Mouse (Mus musculus): Measurements from ENCODE around the gene Ypel4. TPM values are rescaled to one million over a fixed set of nuclear protein-coding genes. Genes with fewer than 3 reads are reported as not detected.

Ypel4 gene
- 15.0 and 16.2 TPM in 2 replicates for polyA plus RNA-seq (2015; fragmentation: Nextera tagmentation; extraction: Ambion mirVana)

DNA sequence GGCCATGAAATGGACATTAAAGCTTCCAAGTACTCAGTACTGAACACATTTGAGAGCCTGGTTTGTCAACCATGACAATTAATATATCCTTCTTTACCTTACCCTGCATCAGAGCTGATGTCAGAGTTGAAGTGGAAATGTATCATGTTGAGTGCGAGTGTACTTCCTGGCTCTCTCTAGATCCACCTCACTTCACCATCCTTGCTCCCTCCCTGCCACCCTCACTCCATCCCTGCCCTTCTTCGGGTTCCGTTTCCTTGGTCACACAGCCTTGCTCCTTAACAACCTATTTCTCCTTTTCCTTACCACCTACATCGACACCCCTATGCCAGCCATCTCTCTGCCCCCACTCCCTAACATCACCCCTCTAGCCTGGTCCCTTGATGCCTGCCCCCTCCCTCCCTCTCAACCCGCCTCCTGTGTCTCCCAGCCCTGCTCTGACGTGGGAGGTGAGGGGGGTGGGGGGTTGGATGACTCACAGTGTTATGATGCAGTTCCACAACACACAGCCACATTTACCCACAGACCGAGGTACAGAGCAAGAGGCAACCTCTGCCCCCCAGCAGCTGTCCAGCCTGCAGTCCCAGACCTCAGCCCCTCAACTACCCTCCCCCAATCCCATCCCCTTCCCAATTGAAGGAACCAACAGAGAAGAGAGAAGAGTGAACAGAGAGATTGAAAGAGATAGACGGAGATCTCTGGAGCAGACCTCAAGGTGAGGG, at the start of gene Ypel4:
Gene Ypel4 (plus strand): TSS at position 480 of the 722 bp plus-strand sequence.
- Histone ChIP-seq H3K27ac (replicated peaks) (peak within 1 kb of the TSS; percentile 88), H3K9ac (replicated peaks) (peak within 1 kb of the TSS; percentile 71), H3K4me1 (peaks cover 57% of the 10 kb centered on the region), H3K27me3 (replicated peaks) (no peaks in the 10 kb centered on the region), H3K9me3 (replicated peaks) (no peaks in the 10 kb centered on the region), H3K4me3 (replicated peaks) (peak within 1 kb of the TSS; percentile 62), H3K4me2 (peak within 1 kb of the TSS; percentile 79), H3K36me3 (no peaks in the 10 kb centered on the region)
- ATAC-seq (ENCODE audit: low FRiP score): peak; percentile 85
- 3% methylated on average over 8 of the region's 8 CpGs for WGBS

- H3K4me1 ChIP-seq: no peaks in the 10 kb centered on the region
- H3K4me3 ChIP-seq (replicated peaks): no peak overlapping the region
- no peaks in the 10 kb centered on the region for H3K27me3 ChIP-seq (replicated peaks)
- no peak for ATAC-seq (ENCODE audit: low FRiP score)
- no peaks in the 10 kb centered on the region for H3K9me3 ChIP-seq (replicated peaks)
- 87% methylated on average over 2 of the region's 2 CpGs for WGBS
- H3K4me2 ChIP-seq: no peak overlapping the region
- H3K36me3 ChIP-seq: peaks cover 76% of the 10 kb centered on the region
- H3K9ac ChIP-seq (replicated peaks): no peak overlapping the region
- no peak overlapping the region for H3K27ac ChIP-seq (replicated peaks)
Observed at GRCm38 (mm10) chr2:84688080-84688844, 45.6 kb upstream of the Ypel4 start.

DNA sequence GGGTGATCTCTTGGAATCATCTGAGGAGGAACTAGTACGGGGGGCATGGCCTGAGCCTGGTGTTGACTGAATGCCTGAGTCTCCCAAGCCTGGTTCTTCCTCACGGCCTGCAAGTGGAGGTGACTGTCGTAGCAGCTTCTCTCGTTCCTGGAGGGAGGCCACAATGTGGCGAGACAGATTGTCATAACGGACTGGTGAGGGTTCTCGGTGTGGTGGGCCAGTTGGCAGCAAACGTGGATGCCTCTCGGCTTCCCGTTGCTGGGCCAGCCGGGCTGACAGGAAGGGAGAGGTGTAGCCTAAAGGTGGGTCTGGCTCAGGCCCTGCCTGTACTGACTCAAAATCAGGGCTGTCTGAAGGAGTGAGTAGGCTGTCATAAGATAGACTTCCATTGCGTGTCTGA, 43.8 kb upstream of the Ypel4 start:
- Histone ChIP-seq H3K4me2 (no peak overlapping the region), H3K27me3 (replicated peaks) (no peaks in the 10 kb centered on the region), H3K4me3 (replicated peaks) (no peak overlapping the region), H3K9me3 (replicated peaks) (no peaks in the 10 kb centered on the region), H3K4me1 (no peaks in the 10 kb centered on the region), H3K36me3 (peaks cover 86% of the 10 kb centered on the region), H3K9ac (replicated peaks) (no peak overlapping the region), H3K27ac (replicated peaks) (no peak overlapping the region)
- ATAC-seq (ENCODE audit: low FRiP score): no peak
- 94% methylated on average over 12 of the region's 12 CpGs for WGBS

GRCm38 (mm10) chr2:84695007-84695695, 38.7 kb upstream of the Ypel4 start:
- H3K4me1 ChIP-seq: no peaks in the 10 kb centered on the region
- no peak for ATAC-seq (ENCODE audit: low FRiP score)
- no peak overlapping the region for H3K9ac ChIP-seq (replicated peaks)
- peaks cover 57% of the 10 kb centered on the region for H3K36me3 ChIP-seq
- no peak overlapping the region for H3K4me3 ChIP-seq (replicated peaks)
- H3K27me3 ChIP-seq (replicated peaks): no peaks in the 10 kb centered on the region
- no peak overlapping the region for H3K4me2 ChIP-seq
- WGBS: 91% methylated on average over 5 of the region's 5 CpGs
- no peaks in the 10 kb centered on the region for H3K9me3 ChIP-seq (replicated peaks)
- no peak overlapping the region for H3K27ac ChIP-seq (replicated peaks)

DNA sequence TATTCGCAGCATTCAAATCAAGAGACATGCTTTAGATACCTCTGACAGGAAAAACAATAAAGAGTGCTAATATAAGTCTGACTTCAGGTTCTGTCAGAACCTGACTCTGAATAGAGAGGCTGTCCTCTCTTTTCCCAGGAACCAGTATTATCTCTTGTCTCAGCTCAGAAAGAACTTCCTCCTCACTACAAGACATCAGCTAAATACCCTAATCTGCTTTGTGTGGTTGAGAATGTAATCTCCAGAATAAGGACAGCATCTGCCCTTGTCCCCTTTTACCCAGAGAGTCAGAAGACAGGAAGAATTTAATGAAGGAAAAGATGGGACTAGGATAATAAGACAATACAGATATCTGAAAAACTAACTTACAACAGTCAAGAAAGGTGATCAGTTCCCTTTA, 30.4 kb upstream of the Ypel4 start:
- H3K27me3 ChIP-seq (replicated peaks): no peaks in the 10 kb centered on the region
- WGBS: 91% methylated on average over 1 of the region's 1 CpGs
- ATAC-seq (ENCODE audit: low FRiP score): no peak
- no peak overlapping the region for H3K9ac ChIP-seq (replicated peaks)
- H3K27ac ChIP-seq (replicated peaks): no peak overlapping the region
- peaks cover 17% of the 10 kb centered on the region for H3K36me3 ChIP-seq
- no peak overlapping the region for H3K4me3 ChIP-seq (replicated peaks)
- no peaks in the 10 kb centered on the region for H3K9me3 ChIP-seq (replicated peaks)
- H3K4me1 ChIP-seq: peaks cover 19% of the 10 kb centered on the region
- H3K4me2 ChIP-seq: no peak overlapping the region

DNA sequence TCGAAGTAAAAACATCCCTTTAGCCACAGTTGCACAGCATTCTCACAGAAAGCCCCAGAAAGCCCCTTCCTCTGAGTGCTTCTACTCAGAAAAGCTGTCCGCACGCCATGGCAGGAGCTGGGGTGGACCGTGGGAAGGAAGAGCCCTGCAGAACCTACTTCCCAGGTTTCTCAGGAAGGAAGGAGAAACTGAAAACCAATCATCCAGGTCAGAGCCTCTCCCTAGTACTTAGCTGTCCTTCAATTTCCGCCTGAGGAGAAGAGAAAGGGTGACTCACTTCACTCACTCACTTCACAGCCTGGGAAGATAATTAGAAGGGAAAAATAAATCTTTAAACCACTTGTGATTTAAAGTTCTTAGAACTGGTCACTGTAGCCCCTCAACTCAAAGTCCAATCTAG, 29.5 kb upstream of the Ypel4 start:
- Histone ChIP-seq H3K27me3 (replicated peaks) (no peaks in the 10 kb centered on the region), H3K9me3 (replicated peaks) (no peaks in the 10 kb centered on the region), H3K9ac (replicated peaks) (no peak overlapping the region), H3K27ac (replicated peaks) (no peak overlapping the region), H3K4me3 (replicated peaks) (no peak overlapping the region), H3K4me2 (no peak overlapping the region), H3K36me3 (peaks cover 16% of the 10 kb centered on the region), H3K4me1 (peaks cover 28% of the 10 kb centered on the region)
- 86% methylated on average over 5 of the region's 5 CpGs for WGBS
- ATAC-seq (ENCODE audit: low FRiP score): no peak

GRCm38 (mm10) chr2:84705295-84705694, 28.6 kb upstream of the Ypel4 start:
- H3K9ac ChIP-seq (replicated peaks): no peak overlapping the region
- no peaks in the 10 kb centered on the region for H3K9me3 ChIP-seq (replicated peaks)
- H3K4me2 ChIP-seq: no peak overlapping the region
- peaks cover 32% of the 10 kb centered on the region for H3K4me1 ChIP-seq
- no peak for ATAC-seq (ENCODE audit: low FRiP score)
- WGBS: 91% methylated on average over 1 of the region's 1 CpGs
- H3K27me3 ChIP-seq (replicated peaks): no peaks in the 10 kb centered on the region
- H3K36me3 ChIP-seq: peaks cover 23% of the 10 kb centered on the region
- H3K27ac ChIP-seq (replicated peaks): no peak overlapping the region
- no peak overlapping the region for H3K4me3 ChIP-seq (replicated peaks)

DNA sequence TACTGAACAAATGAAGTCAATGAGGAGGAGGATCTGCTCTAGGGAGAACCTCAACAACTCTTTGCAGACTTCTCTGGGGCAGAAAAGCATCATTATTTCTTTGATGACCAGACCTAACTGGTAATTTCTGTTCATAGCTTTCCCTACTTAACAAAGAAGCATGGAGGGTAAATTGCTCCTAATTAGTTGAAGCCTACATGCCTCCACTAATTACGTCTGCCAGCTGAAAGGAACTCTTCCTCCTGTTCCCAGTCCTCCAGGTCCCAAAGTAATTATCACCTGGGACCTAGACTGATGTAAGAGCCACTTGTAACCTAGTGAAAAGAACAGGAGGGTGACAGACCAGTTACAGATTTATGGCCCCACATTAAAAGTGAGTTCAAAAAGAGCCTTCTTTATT, 26.3 kb upstream of the Ypel4 start:
- Histone ChIP-seq H3K9me3 (replicated peaks) (no peaks in the 10 kb centered on the region), H3K27ac (replicated peaks) (no peak overlapping the region), H3K27me3 (replicated peaks) (no peaks in the 10 kb centered on the region), H3K9ac (replicated peaks) (no peak overlapping the region), H3K4me3 (replicated peaks) (no peak overlapping the region), H3K36me3 (peaks cover 24% of the 10 kb centered on the region), H3K4me1 (peaks cover 38% of the 10 kb centered on the region), H3K4me2 (no peak overlapping the region)
- no peak for ATAC-seq (ENCODE audit: low FRiP score)
- 30% methylated on average over 1 of the region's 1 CpGs for WGBS

- Histone ChIP-seq H3K4me1 (peaks cover 53% of the 10 kb centered on the region), H3K4me2 (no peak overlapping the region), H3K4me3 (replicated peaks) (no peak overlapping the region), H3K36me3 (peaks cover 15% of the 10 kb centered on the region), H3K9me3 (replicated peaks) (no peaks in the 10 kb centered on the region), H3K27me3 (replicated peaks) (no peaks in the 10 kb centered on the region), H3K27ac (replicated peaks) (no peak overlapping the region), H3K9ac (replicated peaks) (no peak overlapping the region)
- no peak for ATAC-seq (ENCODE audit: low FRiP score)
- 91% methylated on average over 2 of the region's 2 CpGs for WGBS
Observed at GRCm38 (mm10) chr2:84711898-84712297, 22.0 kb upstream of the Ypel4 start.

- WGBS: 0% methylated on average over 18 of the region's 26 CpGs
- H3K27ac ChIP-seq (replicated peaks): peak overlapping the region; percentile 97
Observed at GRCm38 (mm10) chr2:84714422-84714810, 19.4 kb upstream of the Ypel4 start.

GRCm38 (mm10) chr2:84714811-84715561, 18.9 kb upstream of the Ypel4 start, which contains the start of gene Zdhhc5:
Zdhhc5 (minus strand) TSS chr2:84715180.
- WGBS: 3% methylated on average over 88 of the region's 107 CpGs

More at GRCm38 (mm10) chr2:84714422-84714810, 19.4 kb upstream of the Ypel4 start:
- Histone ChIP-seq H3K9me3 (replicated peaks) (no peaks in the 10 kb centered on the region), H3K9ac (replicated peaks) (peak overlapping the region; percentile 82), H3K4me2 (peak overlapping the region; percentile 82), H3K27me3 (replicated peaks) (no peaks in the 10 kb centered on the region), H3K36me3 (peaks cover 11% of the 10 kb centered on the region), H3K4me1 (peaks cover 31% of the 10 kb centered on the region), H3K4me3 (replicated peaks) (peak overlapping the region; percentile 95)
- peak; percentile 4 for ATAC-seq (ENCODE audit: low FRiP score)

More at GRCm38 (mm10) chr2:84714811-84715561, 18.9 kb upstream of the Ypel4 start, which contains the start of gene Zdhhc5:
- peak within 1 kb of the TSS; percentile 95 for H3K4me3 ChIP-seq (replicated peaks)
- peaks cover 7% of the 10 kb centered on the region for H3K36me3 ChIP-seq
- peak; percentile 97 for ATAC-seq (ENCODE audit: low FRiP score)
- peaks cover 27% of the 10 kb centered on the region for H3K4me1 ChIP-seq
- H3K9me3 ChIP-seq (replicated peaks): no peaks in the 10 kb centered on the region
- H3K9ac ChIP-seq (replicated peaks): peak within 1 kb of the TSS; percentile 82
- H3K4me2 ChIP-seq: peak within 1 kb of the TSS; percentile 82
- H3K27ac ChIP-seq (replicated peaks): peak within 1 kb of the TSS; percentile 97
- H3K27me3 ChIP-seq (replicated peaks): no peaks in the 10 kb centered on the region
